Mouse (Mus musculus) cerebellum, adult 2 months (tissue): Measurements from ENCODE around the gene Cryl1.

ENCODE experiments used
- CTCF ChIP-seq: fragments of 200-500 bp; IDR thresholded peaks from 2 replicates; pipeline ENCODE4 v1.5.1; 2011; ENCODE audit warnings: low read depth, mild to moderate bottlenecking, control low read depth, low read length, moderate library complexity, borderline replicate concordance; ENCODE audit not compliant: insufficient read depth
- POLR2A ChIP-seq: fragments of 200-500 bp; IDR thresholded peaks from 2 replicates; pipeline ENCODE4 v1.6.1; 2011; ENCODE audit warnings: low read length, control low read depth, borderline replicate concordance; ENCODE audit not compliant: insufficient read depth

- TF ChIP-seq POLR2A = no peak
- TF ChIP-seq CTCF = no peak
These were observed 67.2 kb downstream of the Cryl1 start for GRCm38 (mm10) chr14:57331097-57331496.
